Mouse (Mus musculus) brain, embryonic 14.5 days (tissue): ENCODE measurements around the gene Rab26.

Experiments used
- CTCF ChIP-seq: fragments of 200-500 bp; IDR thresholded peaks from 2 replicates; pipeline ENCODE4 v1.5.1; 2012; ENCODE audit warnings: inconsistent platforms, mild to moderate bottlenecking, moderate library complexity, borderline replicate concordance; ENCODE audit not compliant: insufficient read depth, insufficient read length; ENCODE audit errors: extremely low read depth
- POLR2A ChIP-seq: fragments of 200-500 bp; IDR thresholded peaks from 2 replicates; pipeline ENCODE4 v1.6.1; 2012; ENCODE audit warnings: mild to moderate bottlenecking, inconsistent platforms, borderline replicate concordance; ENCODE audit not compliant: poor library complexity, insufficient read depth, insufficient read length, severe bottlenecking; ENCODE audit errors: extremely low read depth

DNA sequence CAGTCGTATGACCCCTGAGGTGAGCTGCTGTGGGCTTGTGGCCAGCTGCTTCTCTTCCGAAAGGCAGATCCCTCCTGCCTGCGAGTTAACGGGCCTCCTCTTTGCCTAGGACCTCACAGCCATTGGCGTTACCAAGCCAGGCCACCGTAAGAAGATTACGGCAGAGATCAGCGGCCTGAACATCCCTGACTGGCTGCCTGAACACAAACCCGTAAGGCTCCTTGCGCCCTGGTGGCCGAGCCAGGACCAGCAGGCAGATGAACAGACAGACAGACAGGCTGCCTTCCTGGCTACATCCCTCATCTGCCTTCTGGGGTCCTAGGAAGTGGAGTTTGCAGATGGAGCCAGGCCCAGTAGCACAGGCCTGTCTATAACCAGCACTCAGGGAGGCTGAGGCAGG lies 31.8 kb downstream of the Rab26 start:
- TF ChIP-seq CTCF = peak; percentile 13; the same call in 1 of the 2 replicates
- TF ChIP-seq POLR2A = no peak
